Mouse (Mus musculus) neural tube, embryonic 14.5 days (tissue): ENCODE measurements around the gene 2610028H24Rik. TPM values are rescaled to one million over a fixed set of nuclear protein-coding genes. Genes with fewer than 3 reads are reported as not detected.

Experiments used
- ATAC-seq: fragments of 200-750 bp; cut with Nextera tagmentation; 2 replicates; pipeline ENCODE4 v1.8.0; 2017; ENCODE audit warnings: low read depth, mild to moderate bottlenecking, moderate TSS enrichment, moderate library complexity
- H3K27ac ChIP-seq: fragments of 300-500 bp; sonication (generic); 2 replicates; pipeline ENCODE4 v1.5.1; 2014; ENCODE audit warnings: low read depth, mild to moderate bottlenecking, control low read depth, low read length, moderate library complexity, mixed read lengths
- H3K27me3 ChIP-seq: fragments of 300-500 bp; sonication (generic); 2 replicates; pipeline ENCODE4 v1.6.1; 2014; ENCODE audit warnings: low read length; ENCODE audit not compliant: control insufficient read depth, insufficient read depth
- H3K36me3 ChIP-seq: fragments of 300-500 bp; sonication (generic); 2 replicates; pipeline ENCODE4 v1.6.1; 2014; ENCODE audit warnings: low read length, mixed read lengths; ENCODE audit not compliant: control insufficient read depth, insufficient read depth
- H3K4me1 ChIP-seq: fragments of 300-500 bp; sonication (generic); 2 replicates; pipeline ENCODE4 v1.6.1; 2014; ENCODE audit warnings: low read length; ENCODE audit not compliant: control insufficient read depth, insufficient read depth
- H3K4me2 ChIP-seq: fragments of 300-500 bp; sonication (generic); 2 replicates; pipeline ENCODE4 v1.6.1; 2014; ENCODE audit warnings: mild to moderate bottlenecking, low read depth, low read length, control low read depth
- H3K4me3 ChIP-seq: fragments of 300-500 bp; sonication (generic); 2 replicates; pipeline ENCODE4 v1.5.1; 2014; ENCODE audit warnings: low read depth, low read length, control low read depth, mixed read lengths
- H3K9ac ChIP-seq: fragments of 300-500 bp; sonication (generic); replicated peaks from 2 replicates; pipeline ENCODE4 v1.6.1; 2014; ENCODE audit warnings: low read depth, mild to moderate bottlenecking, control low read depth, low read length, mixed read lengths
- H3K9me3 ChIP-seq: fragments of 300-500 bp; sonication (generic); 2 replicates; pipeline ENCODE4 v1.6.1; 2016; ENCODE audit warnings: low read length; ENCODE audit not compliant: control insufficient read depth
- WGBS: fragments of 180-500 bp; shearing (Covaris S2); extraction: QIAGEN DNeasy Blood & Tissue Kit; methylation state at CpG from one replicate; pipeline ENCODE4 v1.1.7; 2014; 5-methylcytosine and 5-hydroxymethylcytosine counted together
- polyA plus RNA-seq: library from polyadenylated mRNA; unstranded; fragments of >200 nt; fragmentation: Nextera tagmentation; extraction: Ambion mirVana; gene quantifications from 2 replicates; pipeline ENCODE4 v1.2.1, GENCODE M21; 2014

Gene 2610028H24Rik
- polyA plus RNA-seq, 1 experiment from 2014 or later: not detected

DNA sequence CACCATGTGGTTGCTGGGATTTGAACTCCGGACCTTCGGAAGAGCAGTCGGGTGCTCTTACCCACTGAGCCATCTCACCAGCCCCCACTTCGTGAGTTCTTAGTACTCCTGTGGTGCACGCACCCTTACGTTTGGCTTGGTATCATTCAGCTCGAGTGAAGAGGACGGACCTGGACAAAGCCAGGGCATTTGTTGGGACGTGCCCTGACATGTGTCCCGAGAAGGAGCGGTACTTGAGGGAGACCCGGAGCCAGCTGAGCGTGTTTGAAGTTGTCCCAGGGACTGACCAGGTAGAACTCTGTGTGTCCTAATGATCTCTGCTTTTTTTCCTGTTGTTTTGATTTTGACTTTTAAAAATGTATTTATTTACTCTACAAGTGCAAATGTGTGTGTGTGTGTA is 32.0 kb downstream of the 2610028H24Rik start:
- 93% methylated on average over 13 of the region's 13 CpGs for WGBS
- no peak for ATAC-seq
- H3K27ac ChIP-seq: no peak overlapping the region

DNA sequence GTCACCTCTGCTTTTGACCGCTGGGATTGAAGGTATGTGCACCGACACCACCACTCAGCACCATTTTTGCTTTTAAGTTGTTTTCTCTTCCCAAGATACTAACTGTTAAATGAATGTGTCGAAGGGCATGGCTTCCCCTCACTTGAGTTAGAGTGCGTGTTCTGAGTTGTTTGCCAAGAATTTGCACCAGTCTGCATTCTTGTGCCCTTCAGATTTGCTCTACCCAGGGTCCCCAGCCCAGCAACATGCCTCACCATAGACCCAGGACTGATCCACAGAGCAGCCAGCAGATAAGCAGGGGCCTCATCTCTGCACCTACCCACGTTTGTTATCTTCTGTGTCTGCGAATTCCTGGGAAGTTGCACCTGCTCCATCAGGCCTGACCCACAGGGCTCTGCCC is 32.6 kb downstream of the 2610028H24Rik start:
- Histone ChIP-seq H3K36me3 (peaks cover 85% of the 10 kb centered on the region), H3K27me3 (no peaks in the 10 kb centered on the region), H3K4me3 (no peak overlapping the region), H3K27ac (no peak overlapping the region), H3K4me1 (no peaks in the 10 kb centered on the region), H3K4me2 (no peak overlapping the region), H3K9me3 (no peaks in the 10 kb centered on the region), H3K9ac (no peak overlapping the region)
- no peak for ATAC-seq
- WGBS: 95% methylated on average over 6 of the region's 6 CpGs

More for the DNA sequence above, 32.0 kb downstream of the 2610028H24Rik start:
- no peak overlapping the region for H3K4me2 ChIP-seq
- no peaks in the 10 kb centered on the region for H3K9me3 ChIP-seq
- no peak overlapping the region for H3K9ac ChIP-seq
- H3K27me3 ChIP-seq: no peaks in the 10 kb centered on the region
- H3K4me3 ChIP-seq: no peak overlapping the region
- no peaks in the 10 kb centered on the region for H3K4me1 ChIP-seq
- H3K36me3 ChIP-seq: peaks cover 85% of the 10 kb centered on the region

DNA sequence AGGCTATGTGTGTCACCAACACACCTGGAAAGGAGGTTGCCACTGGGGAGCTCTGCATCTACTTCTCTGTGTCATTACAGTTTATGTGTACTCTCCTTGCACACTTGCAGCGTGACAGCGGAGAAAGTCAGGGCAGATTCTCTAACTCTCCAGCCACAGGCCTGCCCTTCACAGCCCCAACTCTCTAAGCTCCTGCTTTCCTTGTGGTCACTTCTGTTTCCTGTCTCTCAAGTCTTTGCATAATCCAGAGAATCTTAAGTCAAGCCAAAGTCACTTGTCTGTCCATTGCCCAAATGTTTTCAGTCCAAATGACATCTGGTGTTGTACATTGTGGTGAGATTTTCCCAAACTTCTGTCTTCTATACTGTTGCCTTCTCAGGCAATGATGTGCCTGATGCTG is 37.4 kb downstream of the 2610028H24Rik start:
- Histone ChIP-seq H3K36me3 (peaks cover 81% of the 10 kb centered on the region), H3K4me3 (no peak overlapping the region), H3K4me2 (no peak overlapping the region), H3K27ac (no peak overlapping the region), H3K4me1 (no peaks in the 10 kb centered on the region), H3K9me3 (no peaks in the 10 kb centered on the region), H3K9ac (no peak overlapping the region), H3K27me3 (no peaks in the 10 kb centered on the region)
- WGBS: 100% methylated on average over 2 of the region's 2 CpGs
- ATAC-seq: no peak

DNA sequence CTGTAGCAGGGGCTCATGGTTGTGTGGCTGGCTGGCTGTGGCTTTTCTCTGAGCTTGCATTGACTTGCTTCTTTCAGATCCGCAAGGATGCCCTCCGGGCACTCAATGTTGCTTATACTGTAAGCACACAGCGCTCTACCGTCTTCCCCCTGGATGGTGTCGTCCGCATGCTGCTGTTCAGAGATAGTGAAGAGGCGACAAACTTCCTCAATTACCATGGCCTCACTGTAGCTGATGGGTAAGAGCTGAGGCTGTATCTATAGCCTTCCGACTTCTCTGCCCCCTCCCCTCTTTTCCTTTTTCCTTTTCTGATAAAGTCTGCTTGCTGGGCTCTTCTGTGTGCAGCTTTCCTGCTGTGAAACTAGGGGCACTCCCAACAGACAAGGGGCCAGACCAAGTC is 39.4 kb downstream of the 2610028H24Rik start:
- Histone ChIP-seq H3K4me1 (no peaks in the 10 kb centered on the region), H3K27ac (no peak overlapping the region), H3K4me3 (no peak overlapping the region), H3K36me3 (peaks cover 71% of the 10 kb centered on the region), H3K27me3 (no peaks in the 10 kb centered on the region), H3K4me2 (no peak overlapping the region), H3K9me3 (no peaks in the 10 kb centered on the region), H3K9ac (no peak overlapping the region)
- 97% methylated on average over 8 of the region's 8 CpGs for WGBS
- no peak for ATAC-seq

DNA sequence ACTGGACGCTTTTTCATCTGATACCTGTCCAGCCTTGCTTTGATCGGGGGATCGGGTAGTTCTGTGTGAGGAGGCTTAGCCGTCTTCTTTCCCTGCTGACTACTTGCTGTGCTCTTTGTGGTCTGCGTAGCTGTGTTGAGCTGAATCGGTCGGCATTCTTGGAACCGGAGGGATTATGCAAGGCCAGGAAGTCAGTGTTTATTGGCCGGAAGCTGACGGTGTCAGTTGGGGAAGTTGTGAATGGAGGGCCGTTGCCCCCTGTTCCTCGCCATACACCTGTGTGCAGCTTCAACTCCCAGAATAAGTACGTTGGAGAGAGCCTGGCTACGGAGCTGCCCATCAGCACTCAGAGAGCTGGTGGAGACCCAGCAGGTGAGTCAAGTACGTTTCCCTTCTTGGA is 40.3 kb downstream of the 2610028H24Rik start:
- no peak overlapping the region for H3K9ac ChIP-seq
- H3K4me3 ChIP-seq: no peak overlapping the region
- no peak overlapping the region for H3K27ac ChIP-seq
- ATAC-seq: no peak
- peaks cover 72% of the 10 kb centered on the region for H3K36me3 ChIP-seq
- WGBS: 95% methylated on average over 15 of the region's 15 CpGs
- H3K9me3 ChIP-seq: no peaks in the 10 kb centered on the region
- no peaks in the 10 kb centered on the region for H3K27me3 ChIP-seq
- no peaks in the 10 kb centered on the region for H3K4me1 ChIP-seq
- no peak overlapping the region for H3K4me2 ChIP-seq

DNA sequence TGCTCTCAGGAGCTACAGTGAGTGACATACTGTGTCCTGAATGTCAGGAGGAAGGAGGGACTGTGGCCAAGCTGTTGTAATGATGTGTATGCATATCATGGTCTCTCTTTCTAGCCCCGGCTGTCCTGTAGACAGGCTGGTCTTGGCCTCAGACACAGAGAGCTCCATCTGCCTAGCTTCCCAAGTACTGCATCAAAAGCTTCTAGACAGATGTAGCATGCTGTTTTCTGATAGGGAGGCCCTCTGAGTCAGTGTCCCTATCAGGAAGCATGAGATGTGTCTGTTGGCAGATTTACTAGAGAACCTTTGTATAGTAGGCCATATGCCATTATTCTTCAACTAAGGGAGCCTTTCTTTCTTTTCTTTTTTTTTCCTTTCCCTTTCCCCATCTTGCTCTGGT is 44.6 kb downstream of the 2610028H24Rik start:
- H3K4me2 ChIP-seq: no peak overlapping the region
- H3K9ac ChIP-seq: no peak overlapping the region
- no peaks in the 10 kb centered on the region for H3K27me3 ChIP-seq
- H3K27ac ChIP-seq: no peak overlapping the region
- H3K9me3 ChIP-seq: no peaks in the 10 kb centered on the region
- H3K4me3 ChIP-seq: no peak overlapping the region
- no peak for ATAC-seq
- WGBS: 87% methylated on average over 1 of the region's 1 CpGs
- peaks cover 76% of the 10 kb centered on the region for H3K36me3 ChIP-seq
- no peaks in the 10 kb centered on the region for H3K4me1 ChIP-seq

DNA sequence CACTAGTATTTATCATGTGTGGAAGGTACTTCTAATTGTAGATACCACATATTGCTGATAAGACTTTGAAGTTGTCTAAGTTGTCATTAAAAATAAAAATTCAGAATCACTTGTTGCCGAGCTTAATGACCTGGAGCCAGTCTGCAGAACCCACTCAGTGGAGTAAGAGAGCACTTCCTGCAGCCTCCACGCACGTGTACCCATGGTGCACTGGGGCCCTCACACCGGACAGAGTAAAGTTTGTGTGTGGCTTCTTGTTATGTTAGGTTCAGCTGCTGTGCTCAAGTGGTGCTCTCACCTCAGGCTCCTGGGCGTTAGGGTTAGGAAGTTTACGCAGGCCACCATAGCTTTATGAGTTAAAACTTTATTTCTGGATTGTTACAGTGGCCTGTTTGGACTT is 46.6 kb downstream of the 2610028H24Rik start:
- H3K27ac ChIP-seq: no peak overlapping the region
- peaks cover 76% of the 10 kb centered on the region for H3K36me3 ChIP-seq
- H3K9me3 ChIP-seq: no peaks in the 10 kb centered on the region
- no peak for ATAC-seq
- no peaks in the 10 kb centered on the region for H3K27me3 ChIP-seq
- no peaks in the 10 kb centered on the region for H3K4me1 ChIP-seq
- H3K4me2 ChIP-seq: no peak overlapping the region
- no peak overlapping the region for H3K4me3 ChIP-seq
- H3K9ac ChIP-seq: no peak overlapping the region
- 95% methylated on average over 6 of the region's 6 CpGs for WGBS

DNA sequence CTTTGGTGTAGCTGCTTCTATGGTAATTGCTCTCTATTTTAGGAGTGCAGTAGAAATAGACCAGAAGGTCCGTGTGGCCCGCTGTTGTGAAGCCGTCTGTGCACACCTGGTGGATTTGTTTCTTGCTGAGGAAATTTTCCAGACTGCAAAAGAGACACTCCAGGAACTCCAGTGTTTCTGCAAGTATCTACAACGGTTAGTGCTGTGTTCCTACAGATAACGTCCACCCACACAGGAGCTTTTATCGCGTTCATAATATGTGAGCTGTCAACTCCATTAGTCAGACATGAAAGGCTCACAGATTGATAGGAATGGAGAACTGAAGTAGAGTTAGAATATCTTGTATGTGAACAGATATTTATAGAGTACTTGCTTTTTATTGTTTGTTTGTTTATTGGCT is 47.5 kb downstream of the 2610028H24Rik start:
- peaks cover 73% of the 10 kb centered on the region for H3K36me3 ChIP-seq
- H3K4me2 ChIP-seq: no peak overlapping the region
- no peaks in the 10 kb centered on the region for H3K4me1 ChIP-seq
- no peaks in the 10 kb centered on the region for H3K9me3 ChIP-seq
- WGBS: 95% methylated on average over 7 of the region's 7 CpGs
- ATAC-seq: no peak
- H3K4me3 ChIP-seq: no peak overlapping the region
- no peaks in the 10 kb centered on the region for H3K27me3 ChIP-seq
- H3K9ac ChIP-seq: no peak overlapping the region
- no peak overlapping the region for H3K27ac ChIP-seq

DNA sequence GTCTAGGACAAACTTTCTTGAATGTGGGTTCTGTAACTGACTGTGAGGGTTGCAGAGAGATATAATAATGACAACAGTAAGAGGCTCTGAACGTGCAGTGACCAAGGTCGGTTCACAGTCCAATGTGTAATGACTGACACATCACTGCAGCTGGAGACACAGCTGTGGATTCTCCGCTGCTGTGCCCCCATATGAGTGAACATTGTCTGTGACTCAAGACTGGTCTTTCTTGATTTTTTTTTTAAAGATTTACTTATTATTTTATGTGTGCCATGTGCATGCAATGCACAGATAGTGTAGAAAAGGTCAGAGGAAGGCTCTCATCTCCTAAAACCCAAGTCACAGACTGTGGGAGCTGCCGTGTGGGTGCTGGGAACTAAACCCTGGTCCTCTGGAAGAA is 48.6 kb downstream of the 2610028H24Rik start:
- H3K9ac ChIP-seq: no peak overlapping the region
- no peak overlapping the region for H3K4me2 ChIP-seq
- no peak overlapping the region for H3K27ac ChIP-seq
- 98% methylated on average over 4 of the region's 4 CpGs for WGBS
- no peaks in the 10 kb centered on the region for H3K27me3 ChIP-seq
- H3K4me3 ChIP-seq: no peak overlapping the region
- H3K36me3 ChIP-seq: peaks cover 80% of the 10 kb centered on the region
- H3K9me3 ChIP-seq: no peaks in the 10 kb centered on the region
- H3K4me1 ChIP-seq: no peaks in the 10 kb centered on the region
- ATAC-seq: no peak
